Mouse (Mus musculus): ENCODE results near the gene Ifrd2.

GRCm38 (mm10) chr9:107556346-107556745, 31.1 kb upstream of the Ifrd2 start:
- TF ChIP-seq CTCF (IDR thresholded peaks at IDR 0.05; ENCODE audit: low read depth) (no peak), EP300 (IDR thresholded peaks at IDR 0.05; ENCODE audit: low read depth) (no peak)

Data from liver, embryonic 14.5 days (tissue).